Mouse (Mus musculus) left cerebral cortex, adult 9 months (tissue): Measurements from ENCODE around the gene Arid1a.
A peak's percentile ranks its signal among the peaks of the same experiment; 100 is the strongest.

Experiments
- DNase-seq, 2 experiments: peaks; one replicate each; pipeline ENCODE4 v3.0.0; 2022; ENCODE audit warnings: low spot score in 2 of 2

Gene Arid1a

GRCm38 (mm10) chr4:133730122-133730521 lies 26.4 kb downstream of the Arid1a start:
- DNase-seq, result no peak

- DNase-seq, result peak; percentile 66 to 87
These were observed 27.0 kb downstream of the Arid1a start for GRCm38 (mm10) chr4:133729541-133730093.

DNA sequence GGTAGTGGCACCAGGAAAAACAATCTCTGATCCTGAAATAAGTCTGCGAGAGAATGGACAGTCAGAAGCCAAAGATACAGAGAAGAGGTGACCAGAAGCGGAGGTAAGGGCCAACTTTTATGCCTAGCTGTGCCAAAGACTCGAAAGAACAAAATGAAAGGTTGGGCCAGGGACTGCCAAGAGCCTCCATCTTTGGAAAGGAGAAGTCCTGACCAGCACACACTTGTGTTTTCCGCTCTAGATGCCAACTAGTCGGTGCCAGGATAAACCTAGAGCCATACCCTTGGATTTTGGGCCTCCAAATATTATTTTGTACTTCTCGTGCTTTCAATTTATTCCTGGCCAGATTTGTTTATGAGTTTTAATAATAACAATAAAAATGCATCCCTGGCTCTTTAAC lies 27.6 kb downstream of the Arid1a start:
- no peak for DNase-seq

DNA sequence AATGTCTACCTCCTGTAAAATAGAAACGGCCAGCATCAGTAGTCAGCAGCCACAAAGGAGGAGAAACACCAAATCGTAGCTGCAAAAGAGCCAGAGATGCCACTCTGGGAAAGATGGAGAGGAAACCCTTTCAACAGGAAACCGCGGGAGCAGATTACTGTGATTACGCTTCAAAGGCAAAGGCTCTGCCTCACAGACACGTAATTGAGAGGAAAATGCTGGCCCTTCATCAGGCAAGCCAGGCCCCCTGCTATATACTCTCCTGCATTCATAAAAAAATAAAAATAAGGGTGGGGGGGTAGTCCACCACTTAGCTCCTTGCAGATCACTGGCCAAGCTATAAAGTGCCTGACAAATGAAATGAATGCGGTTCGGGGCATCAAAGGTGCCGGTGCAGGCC lies 28.3 kb downstream of the Arid1a start:
- no peak for DNase-seq

- DNase-seq, result no peak
These were observed 30.9 kb downstream of the Arid1a start for GRCm38 (mm10) chr4:133725706-133726105.

- no peak for DNase-seq
These were observed 36.8 kb downstream of the Arid1a start for GRCm38 (mm10) chr4:133719791-133720190.

DNA sequence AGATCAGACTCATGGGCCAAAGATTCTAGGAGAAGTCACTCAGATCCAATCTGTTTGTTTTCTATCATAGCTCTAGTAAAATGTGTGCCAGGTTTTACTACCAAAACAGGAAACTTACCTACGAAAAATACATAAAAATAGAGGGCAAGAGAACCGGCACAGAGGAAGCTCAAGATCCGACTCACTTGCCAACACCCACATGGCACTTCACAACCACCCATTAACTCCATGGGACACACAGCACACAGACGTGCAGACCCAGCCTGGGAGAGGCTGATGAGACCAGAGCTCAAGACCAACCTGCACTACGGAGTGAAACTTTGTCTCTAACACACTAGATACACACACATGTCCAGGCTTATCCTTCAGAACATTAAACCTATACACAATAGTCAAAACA lies 43.8 kb downstream of the Arid1a start:
- DNase-seq, result no peak

- no peak for DNase-seq
These were observed 45.1 kb downstream of the Arid1a start for GRCm38 (mm10) chr4:133711307-133712076.

DNA sequence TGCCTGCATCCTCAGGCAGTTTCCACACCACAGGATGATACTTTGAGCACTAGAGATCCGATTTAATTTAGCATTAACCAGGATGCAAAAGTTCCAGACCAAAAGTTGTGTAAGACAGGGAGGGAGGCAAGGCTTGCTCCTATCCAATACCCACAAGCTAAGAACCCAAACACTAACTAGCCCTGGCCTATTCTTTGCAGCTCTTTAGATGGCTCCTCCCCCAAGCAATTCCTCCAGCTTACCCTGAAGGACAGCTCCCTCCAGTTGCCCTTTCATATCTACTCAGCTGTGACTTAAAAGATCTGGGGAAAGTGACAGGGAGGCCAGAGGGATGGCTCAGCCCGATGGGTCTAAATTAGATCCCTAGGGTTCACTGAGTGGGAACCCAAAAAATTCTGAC lies 47.2 kb downstream of the Arid1a start:
- no peak for DNase-seq

DNA sequence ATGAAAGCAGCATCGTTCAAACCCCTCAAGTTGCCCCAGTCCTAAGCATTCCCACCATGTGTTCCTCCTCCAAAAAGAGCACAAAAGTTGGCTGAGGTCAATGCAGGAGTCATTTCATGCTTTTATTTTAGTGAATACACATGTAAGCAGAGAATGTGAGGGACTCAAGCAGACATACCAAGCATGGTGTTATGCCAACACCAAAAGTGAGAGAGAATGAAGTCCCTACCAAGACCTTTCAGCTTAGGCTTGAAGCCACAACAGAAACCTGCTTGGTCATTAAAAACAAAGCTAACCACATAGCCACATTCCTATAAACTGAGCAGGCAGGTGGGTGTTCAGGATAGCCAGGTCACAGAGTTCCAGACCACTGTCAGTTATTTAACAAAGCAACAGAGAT lies 49.1 kb downstream of the Arid1a start:
- DNase-seq, result no peak

- DNase-seq, result peak; percentile 36 to 61
These were observed 49.6 kb downstream of the Arid1a start for GRCm38 (mm10) chr4:133706956-133707355.

DNA sequence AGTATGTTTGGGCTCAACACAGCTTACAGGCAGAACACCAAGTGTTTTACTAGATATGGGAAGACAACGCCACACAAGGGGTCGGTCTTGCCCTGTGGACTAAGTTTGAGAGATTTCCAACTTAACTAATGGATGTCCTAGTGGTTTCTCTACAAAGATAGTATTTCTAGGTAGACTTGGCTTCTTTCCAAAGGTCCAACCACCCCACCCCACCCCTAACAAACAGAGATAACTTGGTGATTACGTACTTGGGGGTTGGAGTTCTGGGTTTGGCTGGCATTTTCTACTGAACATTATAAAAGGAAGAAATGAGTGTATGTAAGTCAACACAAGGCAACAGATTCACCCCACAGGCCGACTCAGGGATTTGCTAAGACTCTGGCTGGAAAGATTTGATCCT lies 51.5 kb downstream of the Arid1a start:
- DNase-seq, result no peak

- peak in 1 of 2 experiments; percentile 55 for DNase-seq
These were observed 55.6 kb downstream of the Arid1a start for GRCm38 (mm10) chr4:133700905-133701368.

GRCm38 (mm10) chr4:133695363-133695762 lies 61.2 kb downstream of the Arid1a start:
- DNase-seq, result no peak

GRCm38 (mm10) chr4:133690252-133690651 lies 66.3 kb downstream of the Arid1a start:
- DNase-seq, result no peak

DNA sequence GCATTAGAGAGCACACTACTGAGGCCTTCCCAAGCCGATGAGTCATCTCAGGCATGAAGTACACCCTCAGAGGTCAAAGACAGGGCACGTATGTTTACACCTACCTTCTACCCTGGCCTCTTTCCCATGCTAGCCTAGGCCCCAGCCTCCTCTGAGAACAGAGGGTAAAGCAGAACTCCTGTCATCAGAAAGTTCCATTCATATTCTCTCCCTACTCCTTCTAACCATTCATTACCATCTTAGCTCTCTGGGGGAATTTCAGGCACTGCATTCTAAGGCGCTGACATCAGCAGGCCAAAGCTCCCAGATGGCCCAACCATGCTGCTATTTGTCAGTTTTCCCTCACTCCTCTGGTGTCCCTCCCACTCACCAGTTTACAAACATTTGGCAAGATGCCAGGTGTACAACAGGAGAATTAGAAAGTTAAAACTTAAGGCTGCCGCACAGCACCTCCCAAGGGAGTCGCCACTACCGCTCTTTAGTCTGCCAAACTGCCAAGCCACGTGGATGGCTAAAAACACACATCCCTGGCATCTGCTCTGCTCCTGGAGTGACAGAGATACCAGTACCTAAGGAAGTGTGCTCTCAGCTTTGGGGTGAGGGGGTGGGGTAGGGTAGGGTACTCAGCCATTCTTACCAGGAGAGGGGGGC lies 68.0 kb downstream of the Arid1a start:
- peak in 1 of 2 experiments; percentile 44 for DNase-seq

- no peak for DNase-seq
These were observed 69.4 kb downstream of the Arid1a start for GRCm38 (mm10) chr4:133687126-133687525.

DNA sequence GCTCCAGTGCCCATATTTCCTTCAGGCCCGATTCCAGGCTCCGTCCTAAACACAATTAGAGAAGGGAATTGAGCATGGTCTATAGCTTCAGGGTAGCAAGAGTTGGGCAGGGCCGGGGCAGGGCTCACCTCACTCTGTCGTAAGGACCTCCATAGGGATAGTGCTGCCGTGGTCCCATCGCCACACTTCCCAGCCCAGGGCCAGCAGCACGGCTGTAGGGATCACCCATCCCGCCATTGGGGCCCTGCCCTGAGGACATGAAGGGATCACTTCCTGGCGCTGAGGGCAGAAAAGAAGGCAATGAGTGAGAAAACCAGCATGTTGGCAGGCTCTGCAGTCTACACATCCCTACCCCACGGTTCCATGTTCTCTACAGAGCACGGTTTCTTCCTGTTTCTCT lies 70.1 kb downstream of the Arid1a start:
- DNase-seq, result no peak

GRCm38 (mm10) chr4:133680206-133680786 lies 76.3 kb downstream of the Arid1a start:
- no peak for DNase-seq

DNA sequence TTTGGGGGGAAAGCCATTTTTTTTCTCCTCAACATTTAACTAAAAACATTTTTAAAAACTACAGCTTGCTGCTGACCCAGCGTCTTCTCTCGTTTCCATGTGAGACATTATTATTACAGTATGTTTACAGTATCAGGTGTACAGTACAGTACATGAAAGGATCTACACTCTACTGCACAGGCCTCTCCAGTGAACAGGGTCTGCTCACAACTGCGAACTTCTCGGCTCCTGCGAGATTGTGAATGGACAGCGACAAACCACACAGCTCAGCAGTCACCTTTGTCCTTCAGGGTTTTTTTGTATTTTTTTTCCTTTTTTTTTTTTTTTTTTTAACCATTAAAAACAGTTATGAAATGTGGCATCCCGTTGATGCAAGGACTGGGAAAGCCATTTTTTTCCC lies 76.9 kb downstream of the Arid1a start:
- no peak for DNase-seq

- no peak for DNase-seq
These were observed 79.3 kb downstream of the Arid1a start for GRCm38 (mm10) chr4:133677266-133677665.

- no peak for DNase-seq
These were observed 80.4 kb downstream of the Arid1a start for GRCm38 (mm10) chr4:133676189-133676588.

GRCm38 (mm10) chr4:133675594-133676016 lies 81.0 kb downstream of the Arid1a start:
- no peak for DNase-seq
